Mouse (Mus musculus): ENCODE measurements around the gene Gm16253.

- TF ChIP-seq POLR2A (IDR thresholded peaks at IDR 0.05; ENCODE audit: low read depth, low read length) (no peak), CTCF (IDR thresholded peaks at IDR 0.05; ENCODE audit: extremely low read depth, insufficient read length, insufficient replicate concordance, low read depth, low read length) (no peak)
These were observed 2.9 kb upstream of the Gm16253 start for GRCm38 (mm10) chr3:96573611-96574511.
